Mouse (Mus musculus) adipocyte (in vitro differentiated cells): ENCODE results near the gene Rgl2.

Experiments
- DNase-seq: peaks from one replicate; pipeline ENCODE4 v3.0.0-alpha.2; 2016; ENCODE audit warnings: low spot score

Rgl2 gene

DNA sequence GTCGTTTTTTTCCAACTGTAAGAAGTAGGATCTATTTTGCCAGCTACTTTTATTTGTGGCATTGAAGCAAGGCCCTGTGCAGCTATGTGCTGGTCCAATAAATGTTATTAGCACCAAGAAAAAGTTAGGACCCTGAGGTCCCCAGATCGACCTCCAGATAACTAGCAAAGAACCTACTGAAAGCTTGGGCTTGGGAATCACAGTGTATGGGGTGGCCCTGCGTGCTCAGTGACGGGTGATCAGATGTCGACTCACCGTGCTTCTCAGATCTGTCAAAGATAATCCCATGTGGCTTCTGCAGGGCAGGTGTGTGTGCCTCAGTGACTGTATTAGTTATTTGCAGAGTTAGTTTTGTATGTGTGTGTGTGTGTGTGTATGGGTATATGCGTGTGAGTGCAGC lies 8.0 kb upstream of the Rgl2 start:
- DNase-seq, result no peak

DNA sequence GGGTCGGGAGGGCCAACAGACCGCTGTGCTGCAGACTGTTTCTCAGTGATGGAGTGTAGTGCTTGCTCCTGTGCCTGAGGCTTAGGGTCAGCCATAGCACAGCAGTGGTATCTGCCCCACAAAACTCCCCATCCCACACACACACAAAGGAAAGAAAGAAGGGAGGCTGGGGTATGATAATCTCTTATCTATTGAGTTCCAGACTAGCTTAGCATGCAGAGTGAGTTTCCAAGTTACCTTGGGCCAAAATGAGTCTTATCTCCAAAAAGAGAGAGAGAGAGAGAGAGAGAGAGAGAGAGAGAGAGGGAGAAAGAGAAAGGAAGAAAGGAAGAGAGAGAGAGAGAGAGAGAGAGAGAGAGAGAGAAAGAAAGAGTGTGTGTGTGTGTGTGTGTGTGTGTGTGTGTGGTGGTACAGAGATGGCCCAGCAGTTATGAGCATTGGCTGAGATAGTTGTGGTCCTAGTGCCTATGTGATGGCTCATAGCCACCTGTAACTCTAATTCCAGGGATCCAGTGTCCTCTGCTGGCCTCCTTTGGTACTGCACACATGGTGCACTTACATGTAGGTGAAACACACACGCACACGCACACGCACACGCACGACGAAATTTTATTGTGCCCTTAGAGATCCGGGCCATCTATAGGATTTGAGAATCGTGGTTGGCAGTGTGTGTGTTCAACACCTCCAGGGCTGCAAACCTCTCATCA lies 4.6 kb upstream of the Rgl2 start:
- DNase-seq, result peak; percentile 57

DNA sequence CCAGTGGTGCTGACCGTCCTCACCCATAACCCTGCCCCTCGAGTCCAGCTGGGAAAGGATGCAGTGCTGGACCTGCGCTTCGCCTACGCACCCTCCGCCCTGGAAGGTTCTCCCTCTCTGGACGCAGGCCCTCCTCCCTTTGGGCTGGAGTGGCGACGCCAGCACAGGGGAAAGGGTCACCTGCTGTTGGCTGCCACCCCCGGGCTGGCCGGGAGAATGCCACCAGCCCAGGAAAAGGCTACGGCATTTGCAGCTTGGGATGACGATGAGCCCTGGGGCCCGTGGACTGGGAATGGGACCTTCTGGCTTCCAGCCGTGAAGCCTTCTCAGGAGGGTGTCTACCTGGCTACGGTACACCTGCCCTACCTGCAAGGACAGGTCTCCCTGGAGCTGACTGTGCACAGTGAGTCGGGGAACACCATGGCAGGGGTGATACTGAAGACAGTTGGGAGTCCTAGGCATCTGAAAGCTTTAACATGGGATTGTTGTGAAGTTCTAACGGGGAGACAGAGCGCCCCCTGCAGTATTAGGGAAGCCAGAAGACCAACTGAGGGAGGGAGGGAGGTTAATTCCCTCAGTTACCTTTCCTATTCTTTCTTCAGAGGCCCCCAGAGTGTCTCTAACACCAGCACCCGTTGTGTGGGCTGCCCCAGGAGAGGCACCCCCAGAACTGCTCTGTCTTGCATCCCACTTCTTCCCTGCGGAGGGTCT lies 3.8 kb upstream of the Rgl2 start:
- DNase-seq, result no peak

GRCm38 (mm10) chr17:33926207-33926932 lies 3.0 kb upstream of the Rgl2 start:
- no peak for DNase-seq

GRCm38 (mm10) chr17:33928251-33928947 lies 944 bp upstream of the Rgl2 start:
- DNase-seq, result no peak

- DNase-seq, result peak; percentile 52
Measured at GRCm38 (mm10) chr17:33930280-33931158, 1.2 kb downstream of the Rgl2 start.

GRCm38 (mm10) chr17:33931159-33931866 lies 2.0 kb downstream of the Rgl2 start:
- no peak for DNase-seq

DNA sequence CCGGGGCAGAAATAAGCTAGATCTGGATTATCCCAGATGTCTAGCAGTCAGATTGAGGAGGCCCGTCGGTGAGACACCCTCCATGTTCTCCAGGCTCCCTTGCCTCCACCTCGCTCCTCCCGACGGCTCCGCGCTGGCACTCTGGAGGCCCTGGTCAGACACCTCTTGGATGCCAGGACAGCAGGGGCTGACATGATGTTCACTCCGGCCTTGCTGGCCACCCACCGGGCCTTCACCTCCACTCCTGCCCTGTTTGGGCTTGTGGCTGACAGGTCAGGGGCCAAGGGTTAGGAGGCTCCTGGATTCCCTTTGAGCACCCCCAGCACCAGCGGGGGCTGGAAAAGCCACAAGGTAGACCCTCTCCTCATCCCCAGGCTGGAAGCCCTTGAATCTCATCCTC lies 2.6 kb downstream of the Rgl2 start:
- no peak for DNase-seq

- DNase-seq, result no peak
Measured at GRCm38 (mm10) chr17:33932448-33932847, 3.1 kb downstream of the Rgl2 start.

GRCm38 (mm10) chr17:33932970-33933369 lies 3.6 kb downstream of the Rgl2 start:
- DNase-seq, result no peak

- no peak for DNase-seq
Measured at GRCm38 (mm10) chr17:33935422-33936055, 6.2 kb downstream of the Rgl2 start.

GRCm38 (mm10) chr17:33936993-33937392 lies 7.7 kb downstream of the Rgl2 start:
- DNase-seq, result no peak

GRCm38 (mm10) chr17:33938783-33939182 lies 9.4 kb downstream of the Rgl2 start:
- DNase-seq, result no peak

- DNase-seq, result peak; percentile 95
Measured at GRCm38 (mm10) chr17:33940206-33940805, 11.0 kb downstream of the Rgl2 start, which contains the start of the genes Pfdn6 and Wdr46. Gene Pfdn6 (minus strand): TSS chr17:33940343. Gene Wdr46 (plus strand): TSS chr17:33940660.

DNA sequence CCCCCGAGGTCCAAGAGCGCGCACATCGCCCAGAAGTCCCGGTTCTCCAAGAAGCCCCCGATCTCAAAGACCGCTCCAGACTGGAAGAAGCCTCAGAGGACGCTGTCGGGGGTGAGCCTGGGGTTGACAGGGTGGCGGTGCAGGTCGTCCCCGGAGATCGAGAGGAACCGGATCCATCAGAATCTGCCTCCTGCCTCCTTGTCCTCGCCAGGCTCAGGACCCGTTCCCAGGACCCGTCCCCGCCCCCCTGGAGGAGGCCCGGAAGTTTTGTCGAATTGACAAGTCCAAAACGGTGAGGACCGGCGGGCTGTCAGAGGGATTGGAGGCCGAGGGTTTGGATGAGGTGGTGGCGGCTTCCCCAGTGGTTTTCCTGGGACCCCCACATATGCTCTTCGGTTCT lies 11.6 kb downstream of the Rgl2 start:
- DNase-seq, result no peak

DNA sequence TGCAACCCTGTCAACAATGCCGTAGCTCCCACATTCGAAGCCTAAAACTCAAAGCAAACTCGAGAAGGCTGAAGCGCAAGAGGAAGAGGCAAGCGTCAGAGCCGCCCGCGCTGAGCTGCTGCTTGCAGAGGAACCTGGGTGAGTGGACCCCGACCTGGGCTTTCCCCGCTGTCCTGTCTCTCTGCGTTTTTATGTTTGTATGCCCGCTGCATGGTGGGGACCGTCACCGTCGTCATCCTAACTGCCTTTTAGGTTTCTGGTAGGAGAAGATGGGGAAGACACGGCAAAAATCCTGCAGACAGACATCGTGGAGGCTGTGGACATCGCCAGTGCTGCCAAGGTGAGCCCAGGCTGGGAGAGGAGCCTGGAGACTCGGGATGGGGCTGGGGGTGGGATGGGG lies 12.0 kb downstream of the Rgl2 start:
- DNase-seq, result no peak

GRCm38 (mm10) chr17:33943454-33943853 lies 14.1 kb downstream of the Rgl2 start:
- DNase-seq, result no peak

DNA sequence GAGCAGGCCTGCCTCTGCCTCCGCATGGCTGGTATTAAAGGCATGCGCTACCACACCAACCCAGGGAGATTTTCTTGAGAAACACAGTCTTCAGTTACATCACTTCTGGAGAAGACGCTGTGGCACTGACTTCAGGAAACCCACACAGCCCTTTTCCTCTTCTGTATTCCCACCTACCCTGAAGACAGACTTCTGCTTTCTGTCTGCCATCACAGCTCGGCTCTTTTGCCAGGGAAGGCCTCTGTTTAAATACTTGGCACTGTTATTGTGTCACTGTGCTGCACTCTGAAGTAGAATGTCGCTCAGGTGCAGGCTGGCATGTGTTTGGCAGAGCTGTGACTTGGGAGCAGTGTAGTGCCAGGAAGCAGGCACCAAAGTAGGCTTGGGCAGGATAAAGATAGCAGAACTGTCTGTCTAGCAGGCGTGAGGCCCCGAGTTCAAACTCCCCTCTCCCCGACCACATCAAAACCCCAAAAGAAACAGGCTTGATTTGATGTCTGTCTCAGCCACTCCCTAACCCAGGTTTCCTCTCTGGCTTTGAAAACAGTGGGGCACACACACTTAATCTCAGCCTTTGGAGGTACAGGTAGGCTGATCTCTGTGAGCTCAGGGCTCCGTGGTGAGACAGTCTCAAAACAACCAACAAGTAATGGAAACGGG lies 18.2 kb downstream of the Rgl2 start:
- DNase-seq, result no peak
